Mouse (Mus musculus) urinary bladder, postnatal 36 days (tissue): ENCODE measurements around the gene Lrp8.

Experiments used
- DNase-seq, 2 experiments: peaks; one replicate each; pipeline ENCODE4 v3.0.0; 2022; ENCODE audit warnings: low spot score in 2 of 2, mixed read lengths in 1 of 2

The Lrp8 gene

GRCm38 (mm10) chr4:107807796-107808195 lies 5.7 kb downstream of the Lrp8 start:
- no peak for DNase-seq

- DNase-seq = no peak
These were observed 6.6 kb downstream of the Lrp8 start for GRCm38 (mm10) chr4:107808655-107809054.

GRCm38 (mm10) chr4:107811006-107811405 lies 8.9 kb downstream of the Lrp8 start:
- DNase-seq = no peak

DNA sequence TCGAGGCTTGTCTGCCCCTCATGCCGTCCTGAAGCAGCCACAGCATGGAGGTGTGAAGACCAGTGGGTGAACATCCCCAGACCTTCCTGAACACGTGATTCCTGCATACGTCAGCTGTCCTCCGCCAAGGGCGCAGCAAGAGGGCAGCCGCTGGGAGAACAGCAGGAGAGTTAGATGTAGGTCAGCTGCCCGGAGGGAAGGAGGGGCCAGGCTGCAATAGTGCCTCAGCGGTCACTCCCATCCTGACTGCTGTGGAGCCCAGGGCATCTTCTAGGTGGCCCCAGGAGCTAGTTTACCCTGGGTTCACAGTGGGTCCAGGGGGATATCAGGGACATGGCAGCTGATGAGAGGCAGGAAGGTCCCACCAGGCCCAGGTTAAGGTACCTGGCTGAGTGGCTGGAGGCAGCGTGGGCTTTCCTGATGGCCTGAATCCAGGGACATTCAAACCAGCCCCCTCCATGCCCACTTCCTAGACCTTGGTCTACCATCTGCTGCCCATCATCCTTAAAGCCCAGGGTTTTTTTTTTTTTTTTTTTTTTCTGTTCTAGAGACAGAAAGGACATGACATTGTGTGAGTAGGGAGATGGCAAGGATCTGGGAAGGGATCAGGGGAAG lies 9.8 kb downstream of the Lrp8 start:
- DNase-seq = no peak

GRCm38 (mm10) chr4:107812336-107812735 lies 10.3 kb downstream of the Lrp8 start:
- no peak for DNase-seq

DNA sequence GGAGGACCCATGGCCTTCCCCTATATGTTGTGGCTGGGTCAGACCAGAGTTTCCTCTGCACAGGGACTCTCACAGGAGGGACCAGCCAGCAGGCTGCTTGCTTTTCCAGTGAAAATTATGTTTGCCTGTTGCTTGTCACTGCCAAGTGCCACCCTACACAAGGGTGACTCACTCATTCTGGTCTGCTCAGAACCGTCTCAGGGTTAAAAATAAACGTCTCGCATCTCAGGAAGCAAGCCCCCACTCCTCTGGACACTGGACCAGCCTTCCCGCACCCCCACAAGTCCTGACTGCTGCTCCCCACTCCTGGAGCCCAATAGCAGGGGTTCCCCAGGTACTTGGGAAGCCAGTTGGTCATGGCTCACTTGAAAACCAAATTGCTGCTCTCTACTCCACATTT lies 14.4 kb downstream of the Lrp8 start:
- DNase-seq = no peak

- no peak for DNase-seq
These were observed 15.4 kb downstream of the Lrp8 start for GRCm38 (mm10) chr4:107817463-107817862.

DNA sequence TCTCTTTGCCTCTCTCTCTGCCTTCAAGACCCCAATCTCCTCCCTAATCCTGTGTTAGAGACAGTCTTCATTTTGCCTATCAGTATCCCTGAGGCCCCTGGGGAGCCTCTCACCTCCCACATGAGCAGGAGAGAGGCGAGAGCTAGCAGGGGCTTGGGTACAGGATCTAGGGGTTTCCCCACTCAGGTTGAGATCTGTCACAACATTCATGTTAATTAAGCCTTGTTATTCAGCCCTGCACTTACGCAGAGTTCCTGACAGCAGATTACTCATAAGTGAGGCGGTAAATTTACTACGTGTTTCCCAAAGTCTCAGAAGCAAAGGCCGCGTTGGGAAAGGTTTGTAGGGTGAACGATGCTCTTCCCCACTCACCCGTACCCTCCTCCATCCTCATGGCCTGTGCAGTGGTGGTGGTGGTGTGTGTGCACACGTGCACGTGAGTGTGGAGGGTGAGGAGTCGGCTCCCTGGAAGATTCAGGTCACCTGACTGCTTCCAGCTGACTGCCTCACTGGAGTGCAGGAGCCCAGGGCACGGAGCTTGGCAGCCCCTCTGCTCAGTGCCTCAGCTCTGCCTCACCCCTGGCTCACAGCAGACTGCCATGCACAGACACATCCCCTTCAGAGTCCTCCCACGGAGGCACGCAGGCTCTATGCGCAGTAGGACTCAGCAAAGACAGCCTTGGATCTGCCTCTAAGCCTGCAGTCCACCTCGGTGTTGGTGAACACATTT lies 18.1 kb downstream of the Lrp8 start:
- DNase-seq = no peak

- no peak for DNase-seq
These were observed 19.0 kb downstream of the Lrp8 start for GRCm38 (mm10) chr4:107820856-107821619.

DNA sequence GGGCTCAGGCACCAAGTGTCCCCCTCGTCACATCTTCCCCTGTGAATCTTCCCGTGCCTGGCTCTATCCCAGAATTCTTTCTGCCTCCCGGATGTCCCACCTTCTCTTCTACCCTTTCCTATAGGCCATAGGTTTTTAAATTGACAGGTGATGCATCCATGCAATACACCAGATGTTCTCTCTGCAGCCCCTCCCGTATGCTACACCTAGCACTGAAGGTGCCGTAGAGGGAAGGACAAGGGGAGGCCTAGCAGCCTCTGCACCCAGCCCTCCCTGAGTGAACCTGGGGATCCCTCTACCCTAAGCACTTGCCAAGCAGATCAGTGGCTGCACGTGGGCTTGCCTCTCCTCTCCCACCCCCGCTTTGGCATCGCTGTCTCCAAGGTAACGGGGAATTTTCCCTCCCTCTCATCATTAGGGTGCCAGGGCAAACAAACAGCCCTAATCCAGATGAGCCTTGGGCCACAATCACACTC lies 20.9 kb downstream of the Lrp8 start:
- DNase-seq = no peak

DNA sequence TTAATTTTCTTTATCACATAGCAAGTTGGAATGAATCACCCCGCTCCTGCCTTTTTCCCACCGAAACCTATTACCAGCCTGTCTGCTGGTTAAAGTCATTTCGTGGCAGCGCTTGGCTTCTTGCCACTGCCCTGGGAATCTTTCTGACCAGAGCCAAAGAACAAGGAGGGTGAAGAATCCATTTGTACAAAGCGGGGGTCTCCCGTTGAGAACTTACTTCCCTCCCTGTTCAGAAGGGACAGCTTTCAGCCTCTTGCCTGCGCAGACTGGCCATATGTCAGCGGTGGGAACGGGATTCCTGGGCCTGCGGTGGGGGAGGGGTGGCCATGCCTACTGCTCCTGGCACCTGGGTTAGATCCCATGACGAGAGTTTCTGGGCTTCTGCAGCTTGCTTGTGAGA lies 21.4 kb downstream of the Lrp8 start:
- no peak for DNase-seq

GRCm38 (mm10) chr4:107828727-107829218 lies 26.7 kb downstream of the Lrp8 start:
- no peak for DNase-seq

- DNase-seq = no peak
These were observed 27.6 kb downstream of the Lrp8 start for GRCm38 (mm10) chr4:107829675-107830074.

- DNase-seq = no peak
These were observed 28.1 kb downstream of the Lrp8 start for GRCm38 (mm10) chr4:107830189-107830588.

- no peak for DNase-seq
These were observed 28.8 kb downstream of the Lrp8 start for GRCm38 (mm10) chr4:107830821-107831221.

DNA sequence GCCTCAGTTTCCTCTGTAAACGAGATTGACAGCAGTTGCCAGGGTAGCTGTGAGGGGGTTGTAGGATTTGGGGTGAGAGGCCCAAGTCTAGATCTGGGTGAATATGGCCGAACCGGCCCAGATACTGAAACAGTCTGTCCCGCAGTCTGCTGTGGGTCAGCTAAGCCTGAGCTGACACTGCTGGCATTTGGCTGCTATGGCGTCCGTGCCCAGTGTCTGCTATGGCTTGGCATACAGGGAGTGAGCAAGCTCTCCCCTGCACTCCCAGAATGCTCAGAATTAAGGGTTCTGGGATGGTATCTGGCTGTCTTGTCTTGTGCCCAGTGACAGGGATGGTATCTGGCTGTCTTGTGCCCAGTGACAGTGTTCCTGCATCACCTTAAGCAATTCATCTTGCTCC lies 29.6 kb downstream of the Lrp8 start:
- no peak for DNase-seq

DNA sequence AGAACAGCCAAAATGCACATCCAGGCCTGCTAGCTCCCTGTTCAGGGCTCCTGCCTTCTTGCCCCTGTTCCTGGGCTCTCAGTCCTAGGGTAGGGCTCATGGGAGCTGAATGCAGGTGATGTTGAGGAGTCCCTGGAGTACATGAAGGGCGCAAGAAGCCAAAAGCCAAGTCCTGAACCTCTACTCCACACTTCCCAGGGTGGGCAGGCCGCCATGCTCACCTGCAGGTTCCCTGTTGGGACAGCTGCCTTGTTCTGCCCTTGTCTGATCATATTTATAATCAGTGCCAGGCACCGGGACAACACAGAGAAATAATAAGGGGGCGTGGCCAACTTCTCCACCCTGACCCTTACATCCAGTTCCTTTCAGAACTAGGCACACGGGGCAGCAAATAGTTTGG lies 31.5 kb downstream of the Lrp8 start:
- DNase-seq = no peak

DNA sequence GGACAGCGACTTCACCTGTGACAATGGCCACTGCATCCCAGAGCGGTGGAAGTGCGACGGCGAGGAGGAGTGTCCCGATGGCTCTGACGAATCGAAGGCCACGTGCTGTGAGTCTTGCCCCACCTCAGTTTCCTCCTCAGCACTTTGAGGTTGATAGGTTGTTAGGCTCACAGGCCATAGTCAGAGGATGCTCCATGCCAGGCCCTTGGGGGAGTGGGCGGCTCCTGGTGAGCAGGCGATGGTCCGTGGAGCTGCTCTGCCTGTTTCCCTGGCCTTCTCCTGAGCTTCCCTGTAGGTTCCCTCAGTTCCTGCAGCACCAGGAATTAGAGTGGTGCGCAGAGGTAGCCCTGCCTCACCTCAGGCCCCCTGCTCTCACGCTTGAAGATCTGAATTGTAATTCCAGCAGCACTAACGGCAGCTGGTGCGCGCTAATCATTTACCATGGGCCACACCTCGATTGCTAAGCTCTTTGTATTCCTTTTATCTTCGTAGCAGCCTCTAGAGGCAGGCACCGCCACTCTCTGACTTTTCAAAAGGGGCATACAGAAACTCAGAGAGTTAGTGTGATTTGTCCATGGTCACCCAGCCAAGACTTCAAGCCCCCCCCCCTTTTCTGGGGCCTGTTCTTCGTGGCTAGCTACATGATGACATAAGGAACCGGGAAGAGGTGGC lies 32.7 kb downstream of the Lrp8 start:
- no peak for DNase-seq

- DNase-seq = no peak
These were observed 33.4 kb downstream of the Lrp8 start for GRCm38 (mm10) chr4:107835508-107835909.

- DNase-seq = no peak
These were observed 34.7 kb downstream of the Lrp8 start for GRCm38 (mm10) chr4:107836758-107837157.

- DNase-seq = no peak
These were observed 35.8 kb downstream of the Lrp8 start for GRCm38 (mm10) chr4:107837910-107838309.

DNA sequence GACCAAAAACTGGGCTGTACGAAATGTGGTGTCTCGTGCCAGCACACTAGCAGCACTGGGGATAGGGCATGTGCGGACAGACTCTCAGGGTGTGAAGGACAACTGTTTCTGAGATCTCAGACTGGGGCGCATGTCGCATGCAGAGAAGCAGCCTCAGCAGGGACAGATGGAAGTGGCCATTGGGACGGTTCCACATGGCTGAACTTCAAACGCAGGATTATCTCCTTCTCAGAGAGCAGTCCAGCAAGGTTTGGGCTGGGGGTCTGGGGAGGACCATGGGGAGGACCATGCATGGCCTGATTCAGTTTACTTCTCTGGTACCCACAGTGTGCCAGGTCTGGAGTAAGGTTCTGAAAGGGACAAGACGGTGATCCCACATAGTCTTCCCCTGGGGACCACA lies 41.6 kb downstream of the Lrp8 start:
- no peak for DNase-seq
